Mouse (Mus musculus) 416B (cell line): ENCODE data around the gene Ackr4.

Experiments
- DNase-seq: peaks from one replicate; pipeline ENCODE4 v3.0.0; 2011; ENCODE audit warnings: low read depth

Ackr4 gene

GRCm38 (mm10) chr9:104106930-104107329 is 19.8 kb downstream of the Ackr4 start:
- DNase-seq, result no peak

- DNase-seq, result no peak
Observed at GRCm38 (mm10) chr9:104104986-104105385, 21.7 kb downstream of the Ackr4 start.

- no peak for DNase-seq
Observed at GRCm38 (mm10) chr9:104102901-104103300, 23.8 kb downstream of the Ackr4 start.

- no peak for DNase-seq
Observed at GRCm38 (mm10) chr9:104102301-104102700, 24.4 kb downstream of the Ackr4 start.

GRCm38 (mm10) chr9:104101458-104101857 is 25.3 kb downstream of the Ackr4 start:
- DNase-seq, result no peak

- DNase-seq, result no peak
Observed at GRCm38 (mm10) chr9:104100822-104101221, 25.9 kb downstream of the Ackr4 start.

GRCm38 (mm10) chr9:104099060-104099459 is 27.7 kb downstream of the Ackr4 start:
- no peak for DNase-seq

GRCm38 (mm10) chr9:104098256-104098655 is 28.5 kb downstream of the Ackr4 start:
- peak; percentile 86 for DNase-seq

- no peak for DNase-seq
Observed at GRCm38 (mm10) chr9:104092945-104093344, 33.8 kb downstream of the Ackr4 start.

- no peak for DNase-seq
Observed at GRCm38 (mm10) chr9:104088555-104088954, 38.2 kb downstream of the Ackr4 start.

- DNase-seq, result no peak
Observed at GRCm38 (mm10) chr9:104085730-104086429, 40.9 kb downstream of the Ackr4 start.

GRCm38 (mm10) chr9:104080038-104080437 is 46.7 kb downstream of the Ackr4 start:
- DNase-seq, result no peak

- peak; percentile 63 for DNase-seq
Observed at GRCm38 (mm10) chr9:104079379-104079778, 47.4 kb downstream of the Ackr4 start.

GRCm38 (mm10) chr9:104078780-104079179 is 48.0 kb downstream of the Ackr4 start:
- no peak for DNase-seq

GRCm38 (mm10) chr9:104075808-104076207 is 50.9 kb downstream of the Ackr4 start:
- DNase-seq, result peak; percentile 62

- DNase-seq, result no peak
Observed at GRCm38 (mm10) chr9:104070863-104071604, 55.7 kb downstream of the Ackr4 start.

- DNase-seq, result no peak
Observed at GRCm38 (mm10) chr9:104070241-104070640, 56.5 kb downstream of the Ackr4 start.

- no peak for DNase-seq
Observed at GRCm38 (mm10) chr9:104064571-104064970, 62.2 kb downstream of the Ackr4 start.

GRCm38 (mm10) chr9:104063244-104063961 is 63.3 kb downstream of the Ackr4 start, which contains the start of gene Acad11:
Acad11 (plus strand) TSS chr9:104063377.
- peak; percentile 95 for DNase-seq

GRCm38 (mm10) chr9:104062430-104063243 is 64.1 kb downstream of the Ackr4 start, which contains the start of gene Uba5:
Uba5 (minus strand) TSS chr9:104063134.
- DNase-seq, result peak; percentile 5

GRCm38 (mm10) chr9:104051028-104051427 is 75.7 kb downstream of the Ackr4 start:
- DNase-seq, result no peak

- no peak for DNase-seq
Observed at GRCm38 (mm10) chr9:104043676-104044075, 83.1 kb downstream of the Ackr4 start.
